Mouse (Mus musculus): ENCODE results near the gene Gm3336. TPM values are rescaled to one million over a fixed set of nuclear protein-coding genes. Genes with fewer than 3 reads are reported as not detected.

Gm3336 gene
- total RNA-seq, 2 experiments from 2014 or later = not detected

DNA sequence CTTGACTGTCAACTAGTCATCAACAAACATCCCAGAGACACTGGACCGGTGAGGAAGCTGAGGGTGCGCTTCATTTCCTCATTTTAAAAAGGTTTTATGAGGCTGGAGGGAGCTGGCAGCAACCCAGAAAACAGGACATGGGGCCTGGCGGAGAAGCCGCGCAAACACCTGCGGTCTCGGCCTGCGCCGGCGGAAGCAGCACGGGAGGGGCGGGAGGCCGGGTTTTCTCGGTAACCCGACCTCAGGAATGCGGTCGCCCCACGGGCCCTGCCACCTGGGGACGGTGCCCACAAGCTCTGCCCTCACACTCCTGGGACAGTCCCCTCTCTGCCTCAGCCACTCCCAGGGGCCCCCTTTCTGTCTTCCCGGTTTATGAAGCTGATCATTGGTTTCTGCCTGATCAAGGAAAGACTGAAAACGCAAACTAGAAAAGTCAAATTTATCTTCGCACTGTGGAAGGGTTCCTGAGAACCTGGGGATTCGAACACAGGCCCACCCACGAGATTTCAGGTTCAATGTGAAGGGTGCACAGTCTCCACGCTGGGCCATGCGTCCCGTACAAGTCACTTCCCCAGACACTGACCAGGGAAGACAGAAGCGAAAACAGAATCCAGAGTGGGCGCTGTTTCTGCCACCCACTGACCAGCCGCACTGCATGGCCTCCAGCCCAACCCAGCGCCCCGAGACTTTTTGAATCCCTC lies 22.9 kb upstream of the Gm3336 start:
- no peak for DNase-seq (ENCODE audit: low spot score in 2 of 2)

DNA sequence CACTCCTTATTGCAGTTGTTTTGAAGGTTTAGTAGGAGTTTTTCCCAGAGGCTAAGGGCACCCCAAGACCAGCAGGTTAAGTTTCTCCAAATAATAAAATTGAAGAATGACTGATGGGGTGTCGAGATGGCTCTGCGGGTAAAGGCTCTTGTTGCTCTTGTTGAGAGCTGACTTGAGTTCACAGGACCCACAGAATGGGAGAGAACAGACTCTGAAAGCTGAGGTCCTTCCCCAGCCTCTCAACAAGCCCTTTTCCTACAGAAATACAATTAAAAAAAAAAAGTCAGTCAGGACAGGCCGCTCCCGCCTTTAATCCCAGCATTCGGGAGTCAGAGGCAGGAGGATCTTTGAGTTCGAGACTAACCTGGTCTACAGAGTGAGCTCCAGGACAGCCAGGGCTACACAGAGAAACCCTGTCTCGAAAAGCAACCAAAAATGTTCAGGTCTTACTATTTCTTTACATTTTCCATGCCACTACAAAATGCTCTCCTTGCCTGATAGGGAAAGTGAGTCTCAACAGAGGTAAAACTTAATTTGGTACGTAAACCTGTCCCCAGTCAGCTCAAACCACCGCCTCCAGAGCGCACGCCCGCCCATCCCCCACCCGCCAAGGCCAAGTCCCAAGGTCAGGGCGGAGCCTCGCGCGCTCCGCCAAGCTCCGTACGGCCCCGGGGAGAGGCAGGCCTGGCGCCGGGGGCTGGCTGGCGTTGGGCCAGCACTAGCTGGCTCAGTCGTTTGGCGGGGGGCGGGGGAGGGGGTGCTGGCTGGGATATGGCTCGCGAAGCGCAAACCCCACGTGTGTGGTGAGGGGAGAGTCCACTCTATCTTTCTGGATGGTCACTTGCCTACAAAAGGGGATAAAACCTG lies 22.1 kb upstream of the Gm3336 start:
- no peak for DNase-seq (ENCODE audit: low spot score in 2 of 2)

DNA sequence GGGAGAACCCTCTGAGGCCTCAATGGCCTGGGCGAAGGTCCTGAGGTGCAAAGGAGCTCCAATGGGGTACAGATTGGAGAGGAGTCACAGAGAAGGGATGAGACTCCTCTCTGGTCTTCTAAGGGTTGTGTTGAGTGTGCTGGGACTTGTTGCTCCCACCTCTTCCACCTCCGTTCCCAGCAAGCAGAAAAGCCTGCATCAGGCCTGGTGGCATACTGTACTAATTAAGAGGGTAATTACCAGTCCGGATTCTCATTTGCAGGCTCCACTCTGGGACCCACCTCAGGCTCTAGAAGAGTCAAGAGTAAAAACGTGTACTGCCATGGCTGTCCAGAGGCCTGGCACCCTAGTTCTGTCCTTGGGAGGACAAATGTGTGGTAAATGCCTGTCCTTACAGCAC lies 21.4 kb upstream of the Gm3336 start:
- no peak for DNase-seq (ENCODE audit: low spot score in 2 of 2)

DNA sequence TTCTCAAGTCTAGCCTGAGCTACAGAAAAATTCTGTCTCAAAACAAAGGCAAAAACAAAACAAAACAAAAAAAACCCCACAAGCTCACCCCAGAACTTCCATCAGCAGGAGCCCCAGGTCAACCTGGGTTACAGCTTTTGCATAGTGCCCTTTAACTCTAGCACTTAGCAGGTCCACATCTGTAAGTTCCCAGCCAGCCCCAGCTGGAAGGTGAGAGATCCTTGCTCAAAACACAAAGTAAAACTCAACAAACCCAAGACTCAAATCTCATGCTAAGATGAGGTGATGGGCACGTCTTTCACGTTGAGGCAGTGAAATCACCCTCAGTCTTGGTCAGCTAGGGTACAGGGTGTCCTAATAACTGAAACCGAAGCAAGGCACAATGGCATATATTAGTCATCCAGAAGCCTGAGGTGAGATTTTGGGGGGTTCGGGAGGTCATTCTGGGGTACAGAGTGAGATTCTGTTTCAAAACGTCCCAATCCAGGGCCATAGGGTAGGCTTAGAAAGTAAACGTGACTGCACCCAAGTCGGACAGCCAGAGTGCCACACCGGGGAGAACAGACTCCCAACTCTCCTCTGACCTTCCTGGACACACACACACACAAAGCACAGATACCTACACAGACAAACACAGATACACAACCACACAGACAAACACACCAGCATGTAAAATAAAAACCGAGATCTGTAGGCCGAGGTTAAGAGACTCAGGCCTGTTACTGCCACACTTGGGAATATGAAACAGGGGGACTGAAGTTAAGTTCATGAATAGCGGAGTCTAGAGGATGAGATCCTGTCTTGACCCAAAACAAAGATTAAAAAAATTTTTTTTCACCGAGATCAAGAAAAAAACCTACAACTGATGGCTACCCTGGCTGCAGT lies 20.7 kb upstream of the Gm3336 start:
- no peak for DNase-seq (ENCODE audit: low spot score in 2 of 2)

DNA sequence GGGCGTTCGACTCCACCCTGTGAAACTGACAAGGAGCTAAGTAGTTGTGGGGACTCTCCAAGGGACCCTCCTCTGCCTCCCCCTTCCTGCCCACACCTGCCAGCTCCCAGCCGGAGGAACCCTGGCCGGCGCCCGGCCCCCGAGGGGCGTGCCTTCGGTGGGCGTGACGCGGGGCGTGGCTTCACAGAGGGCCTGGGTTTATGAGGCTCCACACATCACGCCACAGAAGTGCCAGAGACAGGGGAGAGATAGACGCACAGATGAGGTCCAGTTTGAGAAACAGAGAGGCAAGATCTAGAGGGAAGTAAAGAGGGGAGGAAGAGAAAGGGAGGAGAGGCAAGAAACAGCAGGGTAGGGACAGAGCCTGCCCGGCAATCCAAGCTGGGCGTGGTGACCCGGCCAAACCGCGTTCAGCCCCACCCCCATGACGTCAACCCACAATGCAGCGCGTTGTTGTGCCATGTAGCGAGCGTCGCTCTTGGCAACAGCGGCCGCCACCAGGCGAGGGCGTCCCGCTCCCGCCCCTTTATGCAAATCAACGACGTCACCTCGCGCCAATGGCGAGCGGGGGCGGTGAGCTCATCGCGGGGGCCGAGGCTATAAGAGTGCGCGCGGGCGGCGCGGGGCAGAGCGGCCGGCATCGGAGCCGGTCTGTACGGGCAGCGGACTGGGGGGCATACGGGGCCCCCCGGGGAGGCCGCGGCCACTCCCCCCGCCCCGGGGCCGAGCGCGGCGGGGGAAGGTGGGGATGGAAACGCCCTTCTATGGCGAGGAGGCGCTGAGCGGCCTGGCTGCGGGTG lies 19.8 kb upstream of the Gm3336 start, which contains the start of gene Jund:
TSS of gene Jund (plus strand) at position 640 of the 800 bp plus-strand sequence.
- DNase-seq (ENCODE audit: low spot score in 2 of 2) = peak; percentile 98 to 99

DNA sequence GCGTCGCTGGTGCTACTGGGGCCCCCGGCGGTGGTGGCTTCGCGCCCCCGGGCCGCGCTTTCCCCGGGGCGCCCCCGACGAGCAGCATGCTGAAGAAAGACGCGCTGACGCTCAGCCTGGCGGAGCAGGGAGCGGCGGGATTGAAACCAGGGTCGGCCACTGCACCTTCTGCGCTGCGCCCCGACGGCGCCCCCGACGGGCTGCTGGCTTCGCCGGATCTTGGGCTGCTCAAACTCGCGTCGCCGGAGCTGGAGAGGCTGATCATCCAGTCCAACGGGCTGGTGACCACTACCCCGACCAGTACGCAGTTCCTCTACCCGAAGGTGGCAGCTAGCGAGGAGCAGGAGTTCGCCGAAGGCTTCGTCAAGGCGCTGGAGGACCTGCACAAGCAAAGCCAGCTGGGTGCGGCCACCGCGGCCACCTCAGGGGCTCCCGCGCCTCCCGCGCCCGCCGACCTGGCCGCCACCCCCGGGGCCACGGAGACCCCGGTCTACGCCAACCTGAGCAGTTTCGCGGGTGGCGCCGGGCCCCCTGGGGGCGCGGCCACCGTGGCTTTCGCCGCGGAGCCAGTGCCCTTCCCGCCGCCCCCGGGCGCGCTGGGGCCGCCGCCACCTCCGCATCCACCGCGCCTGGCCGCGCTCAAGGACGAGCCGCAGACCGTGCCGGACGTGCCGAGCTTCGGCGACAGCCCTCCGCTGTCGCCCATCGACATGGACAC lies 19.1 kb upstream of the Gm3336 start:
- DNase-seq (ENCODE audit: low spot score in 2 of 2) = peak in 1 of 2 experiments; percentile 57

DNA sequence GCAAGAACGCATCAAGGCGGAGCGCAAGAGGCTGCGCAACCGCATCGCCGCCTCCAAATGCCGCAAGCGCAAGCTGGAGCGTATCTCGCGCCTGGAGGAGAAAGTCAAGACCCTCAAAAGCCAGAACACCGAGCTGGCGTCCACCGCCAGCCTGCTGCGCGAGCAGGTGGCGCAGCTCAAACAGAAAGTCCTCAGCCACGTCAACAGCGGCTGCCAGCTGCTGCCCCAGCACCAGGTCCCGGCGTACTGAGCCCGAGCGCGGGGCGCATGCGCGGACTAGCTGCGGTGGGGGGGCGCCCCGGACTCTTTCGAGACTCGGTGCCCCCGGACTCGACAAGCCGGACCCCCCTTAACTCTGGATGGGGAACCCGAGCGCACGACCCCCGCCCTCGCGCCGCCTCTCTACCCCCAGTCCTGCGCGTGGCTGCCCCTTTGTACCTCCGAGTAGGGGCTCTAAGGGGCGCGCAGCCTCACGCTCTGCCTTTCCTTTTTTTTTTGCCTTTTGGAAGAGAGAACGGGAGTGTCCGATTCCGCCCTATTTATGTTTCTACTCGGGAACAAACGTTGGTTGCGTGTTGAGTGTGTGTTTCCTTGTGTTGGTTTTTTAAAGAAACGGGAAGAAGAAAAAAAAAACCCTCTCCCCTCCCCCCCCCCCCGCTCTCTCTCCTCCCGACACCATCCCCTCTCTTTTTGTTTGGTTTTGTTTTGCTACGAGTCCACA lies 18.3 kb upstream of the Gm3336 start:
- peak; percentile 76 to 87 for DNase-seq (ENCODE audit: low spot score in 2 of 2)

DNA sequence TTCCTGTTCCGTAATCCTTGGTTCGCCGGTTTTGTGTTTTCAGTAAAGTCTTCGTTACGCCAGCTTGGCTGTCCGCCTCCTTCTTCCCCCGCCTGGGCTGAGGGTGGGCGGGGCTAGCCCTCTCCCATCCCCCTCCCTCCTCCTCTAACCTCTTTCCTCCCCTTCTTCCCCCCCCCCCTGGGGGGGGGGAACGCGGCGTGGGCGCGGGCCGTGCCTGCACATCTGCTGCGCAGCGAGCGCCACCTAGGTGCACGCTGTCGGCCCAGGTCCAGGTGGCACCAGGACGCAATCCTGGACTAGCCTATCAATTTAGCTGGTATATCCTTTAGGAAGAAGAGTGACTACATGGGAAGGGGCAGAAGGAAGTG lies 17.8 kb upstream of the Gm3336 start:
- peak; percentile 73 to 89 for DNase-seq (ENCODE audit: low spot score in 2 of 2)

DNA sequence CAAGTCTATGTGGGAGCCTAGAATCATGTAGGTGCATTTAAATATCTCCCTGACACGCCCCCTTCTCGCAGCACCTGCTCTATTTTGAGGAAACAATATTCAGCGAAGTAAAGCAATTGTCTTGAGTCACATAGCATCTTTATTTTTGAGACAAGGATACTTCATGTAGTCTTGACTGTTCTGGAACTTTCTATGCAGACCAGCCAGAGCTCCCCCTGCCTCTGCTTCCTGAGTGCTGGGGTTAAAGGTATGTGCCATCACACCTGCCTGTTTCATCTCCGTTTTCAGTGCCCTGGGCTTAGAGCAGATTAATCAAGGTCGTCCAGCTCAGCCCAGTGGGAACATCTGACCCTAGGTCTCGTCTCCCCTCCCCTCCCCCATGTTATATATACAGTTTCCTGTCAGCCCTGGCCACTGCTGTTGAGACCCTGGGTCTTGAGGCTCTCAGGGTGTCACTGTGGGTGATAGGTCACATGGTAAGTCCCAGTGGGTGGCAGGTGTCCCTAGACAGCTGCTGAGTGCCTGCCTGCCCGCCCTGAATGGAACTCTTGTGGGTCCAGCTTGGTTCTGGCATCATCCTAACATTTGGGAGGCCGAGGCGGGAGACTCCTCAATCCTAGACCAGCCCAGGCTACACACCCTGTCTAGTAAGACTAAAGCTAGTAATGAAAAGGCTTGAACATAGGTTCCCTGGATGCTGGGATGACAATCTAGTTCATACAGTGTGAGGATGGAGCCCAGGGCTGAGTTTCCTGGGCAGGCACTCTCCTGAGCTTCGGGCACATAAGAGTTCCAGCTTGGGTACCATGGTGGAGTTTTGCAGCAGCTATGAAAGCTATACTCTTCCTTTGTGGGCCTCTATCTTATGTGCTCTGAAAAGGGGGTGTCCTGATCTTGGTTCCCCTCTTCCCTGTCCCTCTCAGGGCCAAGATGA lies 17.0 kb upstream of the Gm3336 start:
- DNase-seq (ENCODE audit: low spot score in 2 of 2) = no peak

DNA sequence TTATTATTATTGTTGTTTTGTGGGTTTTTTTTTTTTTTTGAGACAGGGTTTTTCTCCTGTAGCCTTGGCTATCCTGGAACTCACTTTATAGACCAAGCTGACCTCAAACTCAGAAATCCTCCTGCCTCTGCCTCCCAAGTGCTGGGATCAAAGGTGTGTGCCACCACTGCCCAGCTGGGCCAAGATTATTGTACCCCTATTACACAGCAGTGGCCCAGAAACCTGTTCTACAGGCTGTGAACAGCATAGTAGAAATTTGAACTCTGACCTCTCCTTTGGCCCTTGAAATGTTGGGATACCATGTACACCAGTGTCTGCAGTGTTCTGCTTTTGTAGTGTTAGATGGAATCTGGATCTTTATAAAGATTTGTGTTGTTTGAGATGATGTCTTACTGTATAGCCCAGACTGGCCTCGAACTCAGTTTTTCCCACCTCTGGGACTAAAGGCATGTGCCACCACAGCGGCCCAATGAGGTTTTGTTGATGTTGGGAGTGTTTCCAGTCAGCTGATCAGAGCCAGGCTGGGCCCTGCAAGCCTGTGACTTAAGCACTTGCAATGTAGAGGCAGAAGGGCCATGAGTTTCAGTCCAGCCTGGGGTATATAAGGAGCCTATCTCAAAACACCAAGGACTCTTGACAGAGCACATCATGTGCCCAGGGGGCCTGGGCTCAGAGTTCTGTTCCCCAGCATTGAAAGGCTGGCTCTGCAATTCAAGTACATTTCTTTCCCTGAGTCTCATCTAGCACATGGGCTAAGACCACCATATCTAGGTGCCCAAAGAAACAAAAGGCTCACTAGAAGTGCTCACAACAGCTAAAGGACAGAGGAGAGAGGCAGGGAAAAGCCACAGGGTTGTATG lies 16.1 kb upstream of the Gm3336 start:
- no peak for DNase-seq (ENCODE audit: low spot score in 2 of 2)

DNA sequence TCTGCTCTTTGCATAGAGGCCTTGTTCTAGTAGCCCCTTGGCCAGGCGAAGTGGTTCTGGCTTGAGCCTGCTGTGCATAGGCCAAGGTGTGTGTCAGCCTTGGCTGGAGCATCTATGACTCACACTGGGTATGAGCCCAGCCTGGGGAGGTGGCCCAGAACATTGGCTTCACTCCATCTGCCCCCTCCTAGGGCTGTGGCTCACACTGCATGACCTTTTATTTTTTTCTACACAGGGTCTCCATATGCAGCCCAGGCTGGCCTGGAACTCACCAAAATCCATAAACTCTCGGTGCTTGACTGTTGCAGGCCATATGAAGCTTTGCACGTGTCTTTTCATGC lies 15.5 kb upstream of the Gm3336 start:
- peak in 1 of 2 experiments; percentile 59 for DNase-seq (ENCODE audit: low spot score in 2 of 2)

DNA sequence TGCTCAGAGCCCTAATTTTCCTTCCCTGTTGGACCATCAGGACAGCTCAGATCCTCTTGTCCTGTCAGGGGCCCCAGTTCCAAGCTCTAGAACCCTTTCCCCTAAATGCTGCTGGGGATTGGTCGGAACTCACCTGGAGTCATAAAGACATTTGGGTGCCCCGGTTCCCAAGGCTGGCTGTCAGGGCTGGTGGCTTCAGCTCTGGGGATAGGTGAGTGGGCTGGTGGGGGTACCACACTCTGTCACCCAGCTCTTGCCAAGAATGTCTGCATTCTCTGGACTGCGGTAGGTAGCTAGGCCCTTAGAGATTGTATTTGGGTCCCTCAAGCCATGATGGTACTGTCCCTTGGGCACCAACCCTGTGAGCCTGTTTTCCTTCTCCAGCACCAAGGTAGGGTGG lies 15.1 kb upstream of the Gm3336 start, which contains the start of gene Iqcn:
TSS of gene Iqcn (plus strand) at position 171 of the 400 bp plus-strand sequence.
- DNase-seq (ENCODE audit: low spot score in 2 of 2) = no peak

DNA sequence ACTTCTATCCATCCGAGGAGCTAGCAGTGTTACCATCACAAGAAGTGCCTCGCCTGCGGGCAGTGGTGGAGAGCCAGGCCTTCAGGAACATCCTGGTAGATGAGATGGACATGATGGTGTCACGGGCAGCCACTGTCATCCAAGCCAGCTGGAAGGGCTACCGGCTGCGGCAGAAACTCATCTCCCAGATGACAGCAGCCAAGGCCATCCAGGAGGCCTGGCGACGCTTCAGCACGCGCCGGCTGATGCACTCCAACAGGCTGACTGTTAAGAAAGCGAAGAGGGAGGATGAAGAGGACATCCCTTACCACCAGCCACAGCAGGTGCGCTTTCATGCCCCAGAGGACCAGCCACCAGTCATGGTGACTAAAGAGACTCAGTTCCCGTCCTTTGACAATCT lies 10.1 kb upstream of the Gm3336 start:
- no peak for DNase-seq (ENCODE audit: low spot score in 2 of 2)

DNA sequence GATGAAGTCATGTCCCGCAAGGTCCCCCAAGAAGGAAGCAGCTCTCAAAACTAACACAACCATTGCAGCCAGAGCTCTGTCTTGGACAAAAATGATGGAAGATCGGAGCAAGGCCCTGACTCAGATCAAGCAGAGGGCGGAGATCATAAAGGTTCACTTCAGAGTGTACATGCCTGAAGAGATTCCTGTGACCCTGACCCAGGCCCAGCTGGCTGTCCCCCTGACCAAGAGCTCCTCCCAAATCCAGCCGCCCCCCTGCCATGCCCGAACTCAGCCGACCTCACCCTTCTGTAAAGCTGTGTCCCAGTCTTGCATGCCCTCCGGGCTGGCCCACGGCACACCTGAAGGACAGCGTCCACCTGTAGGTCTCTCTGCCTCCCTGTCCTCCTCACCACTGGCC lies 8.5 kb upstream of the Gm3336 start:
- DNase-seq (ENCODE audit: low spot score in 2 of 2) = no peak

DNA sequence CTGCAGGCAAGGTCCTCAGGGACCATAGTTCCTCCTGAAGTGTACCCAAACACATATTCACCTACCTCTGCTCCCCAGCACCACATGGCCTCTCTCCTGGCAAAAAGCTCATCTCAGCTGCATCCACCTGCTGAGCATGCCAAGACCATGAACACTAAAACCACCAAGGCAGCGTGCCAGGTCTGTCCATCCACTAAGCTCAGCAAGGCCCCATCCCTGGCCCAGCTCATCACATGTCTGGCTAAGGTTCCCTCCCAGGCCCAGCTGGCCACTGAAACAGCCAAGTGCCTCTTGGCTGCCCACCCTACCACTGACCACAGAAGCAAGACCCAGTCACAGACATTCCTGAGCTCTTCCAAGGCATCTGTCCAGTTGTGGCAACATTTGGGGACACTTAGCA lies 8.0 kb upstream of the Gm3336 start:
- no peak for DNase-seq (ENCODE audit: low spot score in 2 of 2)

DNA sequence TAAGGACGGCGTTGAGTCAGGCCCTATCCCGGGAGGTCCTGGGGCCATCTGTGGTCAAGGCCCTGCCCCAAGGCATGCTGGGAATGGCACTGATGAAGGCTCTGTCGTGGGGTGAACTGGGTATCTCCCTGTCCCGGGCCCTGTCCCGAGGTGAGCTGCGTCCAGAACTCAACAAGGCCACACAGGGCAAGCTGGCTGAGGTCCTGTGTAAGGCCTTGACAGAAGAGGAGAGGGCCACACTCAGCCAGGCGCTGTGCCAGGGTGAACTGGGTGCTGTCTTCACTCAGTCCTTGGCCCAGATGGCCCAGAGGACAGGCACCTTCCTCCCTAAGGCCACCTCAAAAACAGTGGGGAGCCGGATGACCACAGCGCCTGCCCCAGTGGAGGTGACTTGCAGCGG lies 7.3 kb upstream of the Gm3336 start:
- DNase-seq (ENCODE audit: low spot score in 2 of 2) = no peak

DNA sequence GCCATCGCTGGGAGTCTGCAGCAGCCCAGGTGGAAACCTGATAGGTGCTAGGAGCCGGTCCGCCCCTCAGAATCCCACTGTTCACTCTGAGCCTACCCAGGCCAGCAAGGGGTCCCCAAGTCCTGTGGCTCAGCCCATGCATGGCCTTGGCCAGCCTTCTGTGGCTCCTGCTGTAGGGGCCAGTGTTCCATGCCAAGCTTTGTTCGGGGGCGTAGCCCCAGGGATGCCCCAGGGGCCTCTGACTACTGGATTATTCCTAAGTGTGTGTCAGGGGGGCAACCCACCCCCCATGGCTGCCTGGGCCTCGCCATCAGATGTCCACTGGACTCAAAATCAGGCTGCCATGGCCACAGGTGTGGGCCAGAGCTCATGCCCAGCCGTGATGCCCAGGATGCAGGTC lies 4.4 kb upstream of the Gm3336 start:
- no peak for DNase-seq (ENCODE audit: low spot score in 2 of 2)
